Mouse (Mus musculus): ENCODE results near the gene Olfr1047.
"Not testable (repeated sequence)": the region's sequence is repeated elsewhere in the genome, so short reads cannot be mapped to it uniquely, and the experiment has no call there.

The Olfr1047 gene

GRCm38 (mm10) chr2:86231301-86231700, at the start of gene Olfr1047:
TSS of gene Olfr1047 (minus strand) at chr2:86231401.
- DNase-seq (ENCODE audit: low spot score) = no peak

DNA sequence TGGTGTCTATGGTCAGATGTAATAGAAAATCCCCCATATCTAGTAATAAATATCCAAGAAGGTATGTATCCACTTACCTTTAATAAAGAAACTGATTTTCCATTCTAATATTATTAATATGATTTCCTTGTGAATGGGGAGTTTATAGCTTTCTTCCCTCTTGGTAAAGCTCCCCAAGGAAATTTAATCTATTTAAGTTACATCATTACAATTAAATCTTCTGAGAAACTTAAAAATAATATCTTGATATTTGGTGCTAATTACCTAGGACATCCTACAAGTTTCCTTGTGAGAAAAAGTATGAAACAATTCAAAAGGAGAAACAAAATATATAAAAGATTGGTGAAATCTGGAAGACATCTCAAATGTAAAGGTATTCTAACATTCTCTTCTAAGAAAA, 47.8 kb upstream of the Olfr1047 start, which contains the start of gene Olfr1051:
Gene Olfr1051, minus strand, starts transcription at position 101 of the 400 bp plus-strand sequence.
- not testable (repeated sequence) for DNase-seq (ENCODE audit: low spot score)

DNA sequence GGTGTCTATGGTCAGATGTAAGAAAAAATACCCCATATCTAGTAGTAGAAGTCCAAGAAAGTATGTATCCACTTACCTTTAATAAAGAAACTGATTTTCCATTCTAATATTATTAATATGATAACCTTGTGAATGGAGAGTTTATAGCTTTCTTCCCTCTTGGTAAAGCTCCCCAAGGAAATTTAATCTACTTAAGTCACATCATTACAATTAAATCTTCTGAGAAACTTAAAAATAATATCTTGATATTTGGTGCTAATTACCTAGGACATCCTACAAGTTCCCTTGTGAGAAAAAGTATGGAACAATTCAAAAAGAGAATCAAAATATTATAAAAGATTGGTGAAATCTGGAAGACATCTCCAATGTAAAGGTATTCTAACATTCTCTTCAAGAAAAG, 27.0 kb upstream of the Olfr1047 start, which contains the start of gene Olfr1049:
Gene Olfr1049, minus strand, starts transcription at position 101 of the 400 bp plus-strand sequence.
- DNase-seq (ENCODE audit: low spot score) = not testable (repeated sequence)

DNA sequence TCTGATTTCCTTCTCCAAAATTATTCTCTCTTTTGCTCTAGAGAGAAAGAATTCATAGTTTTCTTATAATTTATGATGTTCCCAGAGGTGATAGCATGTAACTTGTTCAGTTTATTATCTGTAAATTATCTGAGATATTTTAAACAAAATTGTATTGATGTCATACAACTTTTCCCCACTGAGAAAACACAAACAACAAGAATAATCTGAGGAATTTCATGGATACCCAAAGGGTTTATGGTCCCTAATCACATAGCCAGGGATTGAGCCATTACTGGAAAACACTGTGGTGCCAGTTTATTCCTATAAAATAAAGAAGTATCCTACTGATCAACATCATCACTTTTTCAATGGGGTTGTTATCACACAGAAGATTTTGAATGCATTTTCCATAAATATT, 9.0 kb upstream of the Olfr1047 start, which contains the start of gene Olfr1048:
Gene Olfr1048, minus strand, starts transcription at position 101 of the 400 bp plus-strand sequence.
- DNase-seq (ENCODE audit: low spot score) = no peak

DNA sequence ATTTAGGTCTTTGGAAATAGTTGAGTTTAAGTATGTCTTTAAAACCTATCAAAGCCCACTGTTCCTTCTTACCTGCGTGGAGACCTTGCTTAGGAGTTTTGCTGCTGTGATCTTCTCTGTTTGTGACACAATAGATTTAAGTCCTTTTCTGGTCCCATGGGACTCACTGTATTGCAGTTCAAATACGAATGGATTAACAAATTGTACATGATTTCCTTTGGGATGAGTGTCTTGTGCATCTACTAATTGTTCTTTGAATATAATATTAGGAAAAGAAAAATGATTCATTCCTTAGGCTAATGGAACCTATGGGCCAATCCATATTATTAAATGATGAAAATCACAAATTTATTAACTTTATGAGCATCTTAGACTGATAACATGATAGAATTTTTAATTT, 12.0 kb downstream of the Olfr1047 start, which contains the start of gene Olfr1046:
Gene Olfr1046, minus strand, starts transcription at position 101 of the 400 bp plus-strand sequence.
- no peak for DNase-seq (ENCODE audit: low spot score)

GRCm38 (mm10) chr2:86202909-86203308, 28.3 kb downstream of the Olfr1047 start, which contains the start of gene Olfr1045:
TSS of gene Olfr1045 (minus strand) at chr2:86203009.
- no peak for DNase-seq (ENCODE audit: low spot score)

DNA sequence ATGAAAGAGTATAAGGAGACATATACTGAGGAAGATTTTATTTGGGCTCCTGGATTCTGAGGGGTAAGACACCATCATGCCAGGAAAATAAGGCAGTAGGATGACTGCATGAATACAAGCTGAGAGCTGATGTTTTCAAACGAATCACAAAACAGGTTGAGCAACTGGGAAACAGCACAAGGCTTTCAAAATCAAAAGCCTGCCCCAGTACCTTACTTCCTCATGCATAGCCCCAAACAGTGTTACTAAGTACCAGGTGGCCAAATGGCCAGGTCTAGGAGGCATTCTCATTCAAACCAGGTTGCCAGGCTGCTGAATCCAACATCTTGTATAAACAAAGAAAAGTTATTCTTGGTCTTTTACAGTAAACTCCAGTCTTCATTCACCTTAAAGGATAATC, 35.3 kb downstream of the Olfr1047 start:
- no peak for DNase-seq (ENCODE audit: low spot score)

DNA sequence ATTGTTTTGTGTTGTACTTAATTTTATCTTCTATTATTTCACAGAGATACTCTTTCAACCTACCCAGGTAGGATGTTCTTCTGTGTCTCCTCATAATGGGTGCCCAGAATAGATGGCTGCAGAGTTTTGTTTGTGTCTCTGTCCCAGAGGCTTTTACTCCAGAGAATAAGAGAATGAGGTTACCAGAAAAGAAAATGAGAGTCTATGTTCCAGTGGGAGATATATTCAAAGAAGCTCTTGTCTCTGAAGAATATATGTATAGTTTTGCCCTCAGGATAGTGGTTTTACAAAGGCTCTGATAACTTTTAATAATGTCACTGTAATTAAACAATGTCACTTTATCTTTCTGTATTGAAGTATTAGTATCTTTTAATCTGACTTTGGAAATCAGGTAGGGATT, 45.6 kb downstream of the Olfr1047 start, which contains the start of gene Olfr52:
Gene Olfr52, minus strand, starts transcription at position 101 of the 400 bp plus-strand sequence.
- DNase-seq (ENCODE audit: low spot score) = no peak

DNA sequence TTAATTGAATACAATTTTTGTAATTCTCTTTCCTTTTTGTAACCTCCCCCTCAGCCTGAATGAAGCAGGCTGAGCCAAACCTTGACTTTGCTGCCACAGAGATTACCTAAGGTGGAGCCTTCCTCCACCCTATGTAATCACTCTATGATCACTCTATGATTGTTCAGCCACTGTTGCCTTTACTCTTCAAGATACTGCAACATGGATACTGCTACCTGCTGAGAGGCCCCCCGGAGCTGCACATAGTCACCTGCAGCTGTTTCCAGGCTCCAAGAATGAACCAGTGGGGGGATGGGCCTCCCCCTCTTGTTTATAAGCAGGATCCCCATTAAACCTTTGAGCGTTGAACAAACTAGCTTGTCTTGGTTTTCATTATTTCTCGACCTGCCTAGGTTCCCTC, 51.3 kb downstream of the Olfr1047 start:
- no peak for DNase-seq (ENCODE audit: low spot score)

GRCm38 (mm10) chr2:86177720-86178119, 53.5 kb downstream of the Olfr1047 start, which contains the start of gene Olfr1044:
TSS of gene Olfr1044 (minus strand) at chr2:86177820.
- DNase-seq (ENCODE audit: low spot score) = no peak

All from embryo, embryonic 10 days (tissue).